Mouse (Mus musculus) retina, adult 2 months (tissue): ENCODE data around the gene Tpd52l1.
"Not testable (repeated sequence)": the region's sequence is repeated elsewhere in the genome, so short reads cannot be mapped to it uniquely, and the experiment has no call there.

Source experiments
- DNase-seq: peaks from one replicate; pipeline ENCODE4 v3.0.0-alpha.2; 2012; ENCODE audit warnings: low read depth, low spot score

Gene Tpd52l1

GRCm38 (mm10) chr10:31445291-31446124, at the start of gene Tpd52l1:
TSS of gene Tpd52l1 (minus strand) at chr10:31445958.
- peak; percentile 30 for DNase-seq

DNA sequence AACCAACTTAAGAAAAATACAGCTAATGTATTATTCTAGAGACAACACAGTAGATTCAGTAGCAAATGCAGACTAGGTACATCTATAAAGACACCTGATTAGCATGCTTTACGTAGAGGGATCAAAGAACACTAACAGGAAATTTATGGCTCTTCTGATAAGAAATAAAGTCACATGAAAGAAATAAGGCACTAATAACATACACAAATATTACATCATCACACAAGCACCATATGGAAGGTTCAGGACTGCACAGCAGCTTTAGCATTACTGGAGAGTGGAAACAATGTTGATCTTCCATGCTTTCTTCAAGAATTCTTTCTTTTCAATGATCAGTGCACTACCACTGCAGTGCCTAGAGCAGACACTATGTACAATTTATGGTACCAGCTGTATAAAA, 48.5 kb upstream of the Tpd52l1 start:
- no peak for DNase-seq

DNA sequence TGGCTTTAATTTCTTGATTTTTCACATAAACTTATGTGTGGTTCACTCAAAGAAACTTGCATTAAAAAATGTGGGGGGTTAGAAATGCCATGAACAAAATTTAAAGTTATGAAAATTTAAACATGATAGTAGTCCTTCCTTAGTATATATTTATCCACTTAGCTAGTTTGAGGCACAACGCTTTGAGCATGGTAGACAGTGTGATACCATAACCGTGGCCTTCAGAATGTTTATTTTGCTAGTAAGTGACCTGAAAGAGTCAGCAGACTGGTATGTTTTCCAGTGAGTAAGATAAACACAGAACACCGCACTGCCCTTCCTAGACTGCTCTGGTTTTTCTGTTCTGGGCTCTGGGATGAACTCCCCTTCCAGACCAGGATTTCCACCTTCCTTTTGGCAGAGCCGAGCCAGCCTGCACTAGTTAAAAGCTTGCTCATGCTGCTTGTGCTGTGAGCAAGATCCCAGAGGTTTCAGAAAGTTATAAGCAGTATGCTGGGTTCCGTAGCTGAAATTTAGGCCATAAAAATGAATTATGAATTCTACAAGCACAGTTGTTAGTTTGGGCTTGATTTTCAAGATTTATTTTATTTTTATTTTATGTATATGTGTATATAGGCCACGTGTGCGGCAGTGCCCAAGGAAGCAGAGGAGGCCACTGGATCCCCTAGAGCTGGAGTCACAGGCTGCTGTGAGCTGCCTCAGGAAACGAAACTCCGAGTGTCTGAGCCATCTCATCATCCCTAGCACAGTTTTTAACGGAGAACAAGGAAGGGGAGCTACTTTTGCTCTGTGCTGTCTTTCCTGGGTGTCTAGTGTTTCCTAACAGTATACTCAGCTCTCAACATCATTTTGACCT, 21.5 kb upstream of the Tpd52l1 start:
- no peak for DNase-seq

- DNase-seq = peak; percentile 15
Measured at GRCm38 (mm10) chr10:31465840-31466541, 20.2 kb upstream of the Tpd52l1 start.

GRCm38 (mm10) chr10:31465424-31465823, 19.7 kb upstream of the Tpd52l1 start:
- DNase-seq = no peak

- DNase-seq = no peak
Measured at GRCm38 (mm10) chr10:31463044-31463443, 17.3 kb upstream of the Tpd52l1 start.

DNA sequence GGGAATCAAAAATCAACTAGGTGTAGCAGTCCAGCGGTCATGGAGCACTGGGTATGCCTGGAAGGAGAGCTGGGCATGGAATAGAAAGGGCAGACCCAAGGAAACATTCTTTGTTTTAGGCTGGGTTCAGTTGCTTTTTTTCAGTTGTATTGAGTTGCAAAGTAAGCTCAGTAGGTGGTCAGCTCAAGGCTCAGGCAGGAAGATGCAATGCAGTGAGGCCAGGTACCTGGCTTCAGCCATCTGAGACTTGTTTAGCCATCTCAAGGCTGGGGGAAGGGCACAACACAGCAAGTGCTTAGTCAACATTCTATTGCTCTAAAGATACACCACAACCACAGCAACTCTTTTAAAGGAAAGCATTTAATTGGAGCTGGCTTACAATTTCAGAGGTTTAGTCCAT, 11.0 kb upstream of the Tpd52l1 start:
- no peak for DNase-seq

DNA sequence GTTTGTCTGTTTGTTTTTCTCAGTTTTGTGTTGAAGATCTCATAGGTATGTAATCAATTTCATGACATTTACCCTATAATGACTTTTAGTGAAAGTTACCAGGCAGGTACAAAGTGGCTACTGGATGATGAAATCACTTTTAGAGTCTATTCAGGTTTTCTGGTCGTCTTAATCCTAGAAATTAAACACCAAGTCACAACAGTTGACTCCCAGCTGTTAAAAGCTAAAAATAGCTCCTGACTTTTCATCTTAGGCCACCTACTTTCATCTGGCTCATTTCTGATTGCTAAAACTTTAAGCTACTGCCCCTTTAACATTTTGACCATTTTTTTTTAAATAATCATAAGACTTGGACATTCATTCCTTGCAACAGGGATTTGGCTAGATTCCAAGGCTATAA, 1.3 kb upstream of the Tpd52l1 start:
- DNase-seq = no peak

GRCm38 (mm10) chr10:31444206-31444605, 1.6 kb downstream of the Tpd52l1 start:
- no peak for DNase-seq

DNA sequence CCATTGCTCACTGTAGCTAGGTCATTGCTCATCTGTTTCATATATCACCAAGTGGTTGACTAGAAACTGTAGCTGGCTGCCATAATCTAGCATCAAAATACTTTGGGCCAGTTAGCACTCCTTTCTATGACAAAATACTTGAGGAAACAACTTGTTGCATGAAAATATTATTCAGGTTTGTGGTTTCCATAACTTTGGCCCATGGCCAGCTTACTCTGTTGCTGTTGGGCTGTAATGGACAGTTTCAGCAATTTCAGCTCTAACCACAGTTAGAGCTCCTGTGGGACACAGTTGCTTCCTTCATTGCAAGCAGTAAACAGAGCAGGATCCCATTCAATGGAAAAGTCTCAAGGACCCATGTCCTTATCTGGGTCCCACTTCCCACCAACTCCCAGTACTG, 4.3 kb downstream of the Tpd52l1 start:
- DNase-seq = no peak

- DNase-seq = no peak
Measured at GRCm38 (mm10) chr10:31436047-31436446, 9.7 kb downstream of the Tpd52l1 start.

GRCm38 (mm10) chr10:31417956-31418355, 27.8 kb downstream of the Tpd52l1 start:
- DNase-seq = no peak

DNA sequence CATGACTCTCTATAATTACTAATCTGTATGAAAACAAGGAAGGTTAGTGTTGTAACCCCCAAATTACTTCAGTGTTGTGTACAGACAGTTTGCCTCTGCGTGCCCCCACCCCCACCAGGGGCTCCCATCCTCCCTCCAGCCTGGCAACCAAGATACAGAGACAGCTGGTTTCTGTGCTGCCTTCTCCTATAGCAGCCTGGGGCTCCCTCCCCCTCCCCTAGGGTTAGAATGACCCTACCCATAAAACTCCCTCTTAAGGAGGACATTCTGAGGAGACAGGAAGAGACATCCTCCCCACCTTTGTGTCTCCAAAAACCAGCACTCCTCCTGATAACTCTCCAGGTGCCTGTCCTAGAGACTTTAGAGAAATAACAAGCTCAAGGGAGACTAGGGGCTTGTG, 52.8 kb downstream of the Tpd52l1 start:
- no peak for DNase-seq

GRCm38 (mm10) chr10:31390777-31391395, 54.9 kb downstream of the Tpd52l1 start:
- no peak for DNase-seq

- not testable (repeated sequence) for DNase-seq
Measured at GRCm38 (mm10) chr10:31388566-31388965, 57.2 kb downstream of the Tpd52l1 start.

GRCm38 (mm10) chr10:31370200-31370599, 75.6 kb downstream of the Tpd52l1 start:
- DNase-seq = not testable (repeated sequence)

- DNase-seq = no peak
Measured at GRCm38 (mm10) chr10:31359749-31360148, 86.0 kb downstream of the Tpd52l1 start.

GRCm38 (mm10) chr10:31354886-31355461, 90.8 kb downstream of the Tpd52l1 start:
- no peak for DNase-seq

DNA sequence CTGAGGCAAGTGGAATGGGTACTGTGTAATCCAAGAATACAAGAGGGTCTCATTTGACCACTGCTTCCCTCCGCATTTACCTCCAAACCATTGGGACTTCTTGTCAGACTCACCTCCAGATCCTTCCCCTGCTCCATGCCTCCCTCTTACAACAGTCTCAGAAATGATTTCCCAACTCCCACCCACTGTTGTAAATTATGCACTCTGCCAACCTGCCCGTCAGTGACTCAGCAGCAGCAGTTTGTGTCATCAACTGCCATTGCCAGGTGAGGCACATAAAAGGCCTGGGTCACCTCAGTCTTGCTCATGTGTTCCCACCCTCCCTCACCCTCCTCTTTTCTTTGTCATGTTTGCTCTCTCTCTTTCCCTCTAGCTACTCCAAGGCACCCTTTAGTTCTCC, 91.6 kb downstream of the Tpd52l1 start:
- DNase-seq = no peak

- no peak for DNase-seq
Measured at GRCm38 (mm10) chr10:31352845-31353427, 92.8 kb downstream of the Tpd52l1 start.

DNA sequence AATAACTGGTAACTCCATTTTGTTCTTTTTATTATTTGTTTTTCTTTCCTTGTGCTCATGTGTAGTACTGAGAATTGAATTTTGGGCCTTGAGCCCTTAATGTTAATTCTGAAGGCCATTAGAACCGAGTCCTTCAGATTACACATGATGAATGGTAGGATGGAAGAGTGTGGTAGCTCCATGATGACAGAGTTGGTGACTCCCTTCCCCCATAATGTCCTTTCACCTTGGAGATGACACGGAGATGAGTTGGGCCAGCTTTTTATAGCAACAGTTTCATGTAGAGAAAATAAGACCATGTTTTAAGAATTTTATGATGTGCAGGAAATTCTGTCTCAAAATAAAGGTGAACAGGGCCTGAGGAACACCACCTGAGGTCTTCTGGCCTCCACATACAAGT, 94.7 kb downstream of the Tpd52l1 start:
- DNase-seq = no peak
